Mouse (Mus musculus) embryonic facial prominence, embryonic 14.5 days (tissue): Measurements from ENCODE around the gene Aven. TPM values are rescaled to one million over a fixed set of nuclear protein-coding genes. Genes with fewer than 3 reads are reported as not detected.

Source experiments
- ATAC-seq: fragments of 200-750 bp; cut with Nextera tagmentation; 2 replicates; pipeline ENCODE4 v1.8.0; 2017; ENCODE audit warnings: low read depth, moderate number of reproducible peaks, moderate TSS enrichment
- DNase-seq: peaks from one replicate; pipeline ENCODE4 v3.0.0-alpha.2; 2015; ENCODE audit warnings: low spot score
- H3K27ac ChIP-seq: fragments of 300-500 bp; sonication (generic); replicated peaks from 2 replicates; pipeline ENCODE4 v1.5.1; 2014; ENCODE audit warnings: low read depth, mild to moderate bottlenecking, low read length, moderate library complexity
- H3K27me3 ChIP-seq: fragments of 300-500 bp; sonication (generic); replicated peaks from 2 replicates; pipeline ENCODE4 v1.6.1; 2014; ENCODE audit warnings: low read length; ENCODE audit not compliant: control insufficient read depth, insufficient read depth
- H3K36me3 ChIP-seq: fragments of 300-500 bp; sonication (generic); 2 replicates; pipeline ENCODE4 v1.6.1; 2014; ENCODE audit warnings: low read length, mixed read lengths; ENCODE audit not compliant: control insufficient read depth, insufficient read depth
- H3K4me1 ChIP-seq: fragments of 300-500 bp; sonication (generic); 2 replicates; pipeline ENCODE4 v1.6.1; 2014; ENCODE audit warnings: antibody characterized with exemption, low read length; ENCODE audit not compliant: control insufficient read depth, insufficient read depth
- H3K4me2 ChIP-seq: fragments of 300-500 bp; sonication (generic); 2 replicates; pipeline ENCODE4 v1.6.1; 2014; ENCODE audit warnings: low read depth, mild to moderate bottlenecking, low read length, moderate library complexity, mixed read lengths
- H3K4me3 ChIP-seq: fragments of 300-500 bp; sonication (generic); 2 replicates; pipeline ENCODE4 v1.5.1; 2014; ENCODE audit warnings: low read depth, mild to moderate bottlenecking, low read length
- H3K9ac ChIP-seq: fragments of 300-500 bp; sonication (generic); 2 replicates; pipeline ENCODE4 v1.6.1; 2014; ENCODE audit warnings: low read depth, mild to moderate bottlenecking, low read length, moderate library complexity, mixed read lengths
- H3K9me3 ChIP-seq: fragments of 300-500 bp; sonication (generic); 2 replicates; pipeline ENCODE4 v1.6.1; 2016; ENCODE audit warnings: low read length; ENCODE audit not compliant: control insufficient read depth
- WGBS: fragments of 180-500 bp; shearing (Covaris S2); extraction: QIAGEN DNeasy Blood & Tissue Kit; methylation state at CpG from one replicate; pipeline ENCODE4 v1.1.7; 2014; 5-methylcytosine and 5-hydroxymethylcytosine counted together
- polyA plus RNA-seq: library from polyadenylated mRNA; unstranded; fragments of >200 nt; fragmentation: Nextera tagmentation; extraction: Ambion mirVana; gene quantifications from 2 replicates; pipeline ENCODE4 v1.2.1, GENCODE M21; 2014

Gene Aven
- polyA plus RNA-seq, 1 experiment from 2014 or later = 6.1 TPM

DNA sequence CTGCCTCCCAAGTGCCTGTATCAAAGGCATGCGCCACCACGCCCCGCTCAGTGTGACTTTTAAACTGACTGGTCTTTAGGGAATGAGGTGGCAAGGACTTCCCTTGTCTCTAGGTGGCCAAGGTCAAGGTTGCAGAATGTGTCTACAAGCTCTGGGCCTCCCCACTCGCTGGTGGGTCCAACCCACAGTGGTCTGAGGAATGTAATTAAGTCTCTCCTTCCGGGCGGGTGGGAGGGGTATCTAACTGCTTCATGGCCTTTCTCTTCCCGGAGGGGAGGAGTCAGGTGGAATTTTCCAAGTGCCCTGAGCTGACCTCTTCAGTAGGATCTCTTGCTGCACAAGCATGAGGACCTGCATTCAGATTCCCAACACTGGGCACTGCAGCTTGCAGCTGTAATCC is 5.1 kb downstream of the Aven start:
- Histone ChIP-seq H3K4me1 (0 out of 2 replicates have a peak, but pooled peaks cover 3% of the 10 kb centered on the region), H3K9ac (no peak overlapping the region), H3K4me2 (no peak overlapping the region), H3K9me3 (no peaks in the 10 kb centered on the region), H3K36me3 (no peaks in the 10 kb centered on the region), H3K4me3 (no peak overlapping the region), H3K27me3 (no peaks in the 10 kb centered on the region), H3K27ac (no peak overlapping the region)
- DNase-seq = no peak
- 77% methylated on average over 7 of the region's 7 CpGs for WGBS
- ATAC-seq = no peak

DNA sequence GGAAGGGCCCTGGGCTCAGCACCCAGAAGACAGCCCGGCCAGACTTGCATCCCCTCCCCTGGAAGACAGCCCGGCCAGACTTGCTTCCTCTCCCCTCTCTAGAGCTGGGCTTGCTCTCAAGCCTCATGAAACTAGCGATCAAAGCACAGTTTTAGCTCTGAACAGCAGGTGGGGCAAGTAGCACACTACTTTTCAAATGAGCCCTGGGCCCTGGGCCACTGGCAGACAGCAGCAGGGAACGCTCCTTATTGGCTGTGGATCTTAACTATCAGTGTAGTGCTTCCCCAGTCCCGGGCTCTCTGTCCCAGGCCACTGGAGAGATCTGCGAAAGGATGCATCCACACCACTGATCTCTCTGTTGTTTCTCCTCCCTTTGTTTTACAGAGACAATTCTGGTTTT is 8.4 kb downstream of the Aven start:
- DNase-seq = peak; percentile 89
- no peak overlapping the region for H3K4me2 ChIP-seq
- no peaks in the 10 kb centered on the region for H3K27me3 ChIP-seq
- no peaks in the 10 kb centered on the region for H3K9me3 ChIP-seq
- no peak overlapping the region for H3K27ac ChIP-seq
- H3K36me3 ChIP-seq = no peaks in the 10 kb centered on the region
- no peak overlapping the region for H3K4me3 ChIP-seq
- peak; percentile 93 for ATAC-seq
- WGBS = 7% methylated on average over 6 of the region's 6 CpGs
- H3K4me1 ChIP-seq = no peaks in the 10 kb centered on the region
- no peak overlapping the region for H3K9ac ChIP-seq

GRCm38 (mm10) chr2:112503978-112504377 is 11.2 kb downstream of the Aven start:
- Histone ChIP-seq H3K4me1 (no peaks in the 10 kb centered on the region), H3K4me3 (no peak overlapping the region), H3K9me3 (no peaks in the 10 kb centered on the region), H3K27me3 (no peaks in the 10 kb centered on the region), H3K9ac (no peak overlapping the region), H3K27ac (no peak overlapping the region), H3K36me3 (no peaks in the 10 kb centered on the region), H3K4me2 (no peak overlapping the region)
- DNase-seq (no peak), ATAC-seq (no peak)
- WGBS = 85% methylated on average over 6 of the region's 6 CpGs

DNA sequence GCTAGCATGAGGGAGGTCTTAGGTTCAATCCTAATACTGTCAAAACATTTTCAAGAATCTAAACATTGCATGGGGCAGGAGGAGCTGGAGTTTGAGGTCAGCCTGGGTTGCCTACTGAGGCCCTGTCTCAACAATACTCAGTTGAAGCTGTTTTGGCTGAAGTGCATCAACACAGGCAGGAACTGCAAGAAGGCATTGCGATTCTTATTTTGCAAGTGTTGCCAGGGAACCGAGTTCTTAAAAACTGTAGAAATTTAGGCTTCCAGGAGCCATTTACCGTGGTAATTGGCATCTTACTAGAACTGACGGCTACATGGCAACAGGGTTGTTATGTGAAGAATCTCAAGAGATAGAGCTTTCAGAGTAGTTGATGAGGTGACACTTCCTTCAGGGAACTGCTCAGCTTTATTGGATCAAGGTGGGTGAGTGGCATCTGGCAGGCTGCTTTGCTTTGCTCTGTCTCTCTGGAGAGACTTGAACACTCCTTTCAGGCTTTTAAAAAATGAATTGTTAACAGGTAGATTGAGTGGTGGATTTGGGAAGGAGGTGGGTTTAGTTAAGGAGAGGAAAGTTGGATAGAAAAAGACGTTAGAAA is 14.2 kb downstream of the Aven start:
- Histone ChIP-seq H3K27ac (no peak overlapping the region), H3K9ac (no peak overlapping the region), H3K36me3 (no peaks in the 10 kb centered on the region), H3K4me3 (no peak overlapping the region), H3K4me1 (no peaks in the 10 kb centered on the region), H3K27me3 (no peaks in the 10 kb centered on the region), H3K9me3 (no peaks in the 10 kb centered on the region), H3K4me2 (no peak overlapping the region)
- no peak for ATAC-seq
- no peak for DNase-seq
- 70% methylated on average over 5 of the region's 5 CpGs for WGBS

DNA sequence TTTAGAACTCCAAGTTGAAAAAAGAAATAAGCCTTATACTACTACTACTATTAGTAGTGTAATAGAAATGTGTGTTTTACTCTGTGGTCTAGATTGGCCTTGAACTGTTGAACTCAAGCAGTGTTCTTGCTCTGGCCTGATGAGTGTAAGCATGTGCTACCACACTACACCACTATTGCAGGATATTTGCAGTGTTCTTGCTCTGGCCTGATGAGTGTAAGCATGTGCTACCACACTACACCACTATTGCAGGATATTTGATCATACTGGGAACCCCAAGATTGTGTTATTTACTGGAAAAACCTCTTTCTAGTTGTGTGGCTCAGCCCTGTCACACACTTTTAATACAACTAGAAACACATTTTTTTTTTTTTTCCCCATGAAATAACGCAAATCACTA is 14.7 kb downstream of the Aven start:
- DNase-seq (no peak), ATAC-seq (no peak)
- no peaks in the 10 kb centered on the region for H3K4me1 ChIP-seq
- no peak overlapping the region for H3K9ac ChIP-seq
- no peaks in the 10 kb centered on the region for H3K9me3 ChIP-seq
- no peak overlapping the region for H3K27ac ChIP-seq
- WGBS = 94% methylated on average over 1 of the region's 1 CpGs
- no peaks in the 10 kb centered on the region for H3K36me3 ChIP-seq
- H3K27me3 ChIP-seq = no peaks in the 10 kb centered on the region
- no peak overlapping the region for H3K4me3 ChIP-seq
- H3K4me2 ChIP-seq = no peak overlapping the region

- Histone ChIP-seq H3K4me2 (no peak overlapping the region), H3K27ac (no peak overlapping the region), H3K4me3 (no peak overlapping the region), H3K27me3 (no peaks in the 10 kb centered on the region), H3K36me3 (no peaks in the 10 kb centered on the region), H3K9me3 (no peaks in the 10 kb centered on the region), H3K4me1 (no peaks in the 10 kb centered on the region), H3K9ac (no peak overlapping the region)
- 80% methylated on average over 4 of the region's 4 CpGs for WGBS
- ATAC-seq (no peak), DNase-seq (no peak)
Observed at GRCm38 (mm10) chr2:112510140-112510539, 17.4 kb downstream of the Aven start.

- H3K9me3 ChIP-seq = no peaks in the 10 kb centered on the region
- ATAC-seq (no peak), DNase-seq (no peak)
- H3K4me3 ChIP-seq = no peak overlapping the region
- WGBS = 95% methylated on average over 1 of the region's 1 CpGs
- no peaks in the 10 kb centered on the region for H3K4me1 ChIP-seq
- H3K27ac ChIP-seq = no peak overlapping the region
- H3K4me2 ChIP-seq = no peak overlapping the region
- H3K9ac ChIP-seq = no peak overlapping the region
- H3K27me3 ChIP-seq = no peaks in the 10 kb centered on the region
- no peaks in the 10 kb centered on the region for H3K36me3 ChIP-seq
Observed at GRCm38 (mm10) chr2:112513036-112513435, 20.3 kb downstream of the Aven start.

DNA sequence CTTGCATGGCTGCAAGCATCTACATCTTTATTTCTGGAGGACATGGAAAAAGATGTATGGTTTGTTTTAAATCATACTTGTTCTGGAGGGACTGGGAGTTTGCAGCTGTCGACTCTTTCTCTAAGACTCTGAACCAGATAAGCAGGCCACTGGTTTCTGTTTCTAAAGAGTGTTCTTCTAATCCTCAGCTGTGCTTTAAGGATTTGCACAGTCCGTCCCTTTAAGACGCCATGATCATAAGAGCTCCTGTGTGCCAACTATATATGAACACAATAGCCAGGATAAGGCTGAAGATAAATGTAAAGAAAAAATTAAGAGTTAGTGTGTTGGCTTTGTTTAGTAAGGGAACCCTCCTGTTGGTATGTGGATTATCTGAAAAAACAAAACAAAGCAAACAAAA is 24.0 kb downstream of the Aven start:
- Histone ChIP-seq H3K9me3 (no peaks in the 10 kb centered on the region), H3K27ac (no peak overlapping the region), H3K4me3 (no peak overlapping the region), H3K4me2 (no peak overlapping the region), H3K9ac (no peak overlapping the region), H3K36me3 (no peaks in the 10 kb centered on the region), H3K4me1 (no peaks in the 10 kb centered on the region), H3K27me3 (no peaks in the 10 kb centered on the region)
- DNase-seq (no peak), ATAC-seq (no peak)
- WGBS = 73% methylated on average over 3 of the region's 3 CpGs

DNA sequence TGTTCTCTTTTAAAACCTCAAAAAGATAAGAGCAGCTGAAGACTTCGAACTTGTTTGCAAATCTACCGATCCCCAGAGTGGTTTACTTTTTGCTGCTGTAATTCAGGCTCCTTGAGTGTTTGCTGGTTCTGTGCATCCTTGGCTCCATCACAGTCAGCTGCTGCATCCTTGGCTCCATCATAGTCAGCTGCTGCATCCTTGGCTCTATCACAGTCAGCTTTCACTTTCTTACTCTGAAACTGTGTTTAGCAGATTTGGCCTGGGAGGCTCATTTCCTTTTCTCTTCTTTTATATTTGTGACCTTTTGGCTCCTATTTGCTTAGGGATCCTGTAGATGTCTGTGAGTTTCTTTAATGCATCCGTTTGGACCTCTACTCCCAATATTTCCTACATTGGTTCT is 24.5 kb downstream of the Aven start:
- DNase-seq (no peak), ATAC-seq (no peak)
- Histone ChIP-seq H3K4me3 (no peak overlapping the region), H3K4me1 (no peaks in the 10 kb centered on the region), H3K4me2 (no peak overlapping the region), H3K27ac (no peak overlapping the region), H3K36me3 (no peaks in the 10 kb centered on the region), H3K9ac (no peak overlapping the region), H3K27me3 (no peaks in the 10 kb centered on the region), H3K9me3 (no peaks in the 10 kb centered on the region)
- WGBS = 87% methylated on average over 3 of the region's 3 CpGs
